Comparison of ENCODE assay signal across 7 mouse cellular contexts in genomic region chr17:31344172-31344801, GRCm38 (mm10). TPM values are rescaled to one million over a fixed set of nuclear protein-coding genes. Genes with fewer than 3 reads are reported as not detected.
DNase-seq lines count a peak whose midpoint lies in the region; ATAC-seq and TF ChIP-seq lines count a peak whose summit lies in the region.

No protein-coding gene starts in this region.

- peak; percentile 82 to 85 for DNase-seq in CD8-positive naive resting alpha-beta T cell, adult 2 months (ENCODE audit: low read depth in 2 of 2, low spot score in 2 of 2)
- DNase-seq in Patski (ENCODE audit: low read depth, low spot score) = no peak
- peak; percentile 86 to 88 for DNase-seq in cerebellum, postnatal 10 days
- peak; percentile 46 to 73 for DNase-seq in gastrocnemius, postnatal 4 days (ENCODE audit: low spot score in 2 of 2)
- DNase-seq in layer of hippocampus, adult 9-10 months (ENCODE audit: low spot score) = peak; percentile 61
- peak; percentile 88 for DNase-seq in lung, postnatal 36 days
- peak; percentile 49 to 70 for DNase-seq in spleen, adult 2 months (ENCODE audit: low read depth in 1 of 2, low spot score in 2 of 2)

- no peak overlapping the region for H3K4me3 ChIP-seq in spleen, adult 2 months (ENCODE audit: extremely low read depth, insufficient read depth, insufficient read length)

- H3K36me3 ChIP-seq in spleen, adult 2 months (ENCODE audit: control insufficient read depth, insufficient read depth, low read length) = peaks cover 18% of the 10 kb centered on the region

- TF ChIP-seq CTCF in Patski (IDR thresholded peaks at IDR 0.05) = peak; percentile 88
- TF ChIP-seq CTCF in spleen, adult 2 months (IDR thresholded peaks at IDR 0.05; ENCODE audit: extremely low read depth, insufficient read depth, insufficient read length, insufficient replicate concordance) = peak; percentile 82; the same call in 1 of the 2 replicates

- no peaks in the 10 kb centered on the region for H3K4me1 ChIP-seq in spleen, adult 2 months (ENCODE audit: control insufficient read depth, insufficient read depth, insufficient read length)

- in situ Hi-C loops in Patski (cut with MboI; ENCODE audit: low pct_unique_long_range_greater_than_20kb) = no loop called here

- CTCF ChIA-PET in Patski (lab: Charles Lee) = interaction anchor here (0.9 to 1.5 kb wide), 4 partner anchors 8 to 138 kb away, joined by 3 to 4 read pairs (median 3); no protein-coding TSS in a partner anchor

- H3K27ac ChIP-seq in spleen, adult 2 months (ENCODE audit: insufficient read depth, low read length) = no peak overlapping the region

- no peak for ATAC-seq in Patski

- POLR2A ChIA-PET in Patski (lab: Charles Lee) = no interaction called here

- WGBS in spleen, adult 2 months = 42% methylated on average over 5 of the region's 5 CpGs

- no peaks in the 10 kb centered on the region for H3K27me3 ChIP-seq in Patski
- no peaks in the 10 kb centered on the region for H3K27me3 ChIP-seq in spleen, adult 2 months (ENCODE audit: control insufficient read depth, insufficient read depth, low read length)

- TF ChIP-seq POLR2A in spleen, adult 2 months (IDR thresholded peaks at IDR 0.05; ENCODE audit: low read depth, low read length) = no peak

RNA-seq across cellular contexts. Expression of gene Pde9a, which starts 41.7 kb away (rescaled TPM):
- polyA plus RNA-seq in Patski (2021) = not detected
- 1 to 10 TPM; 5.0 to 6.9 TPM for total RNA-seq in gastrocnemius, postnatal 4 days (2021)
- 0.77 and 1.3 TPM in 2 replicates for polyA plus RNA-seq in spleen, adult 2 months (2012; rRNA removed)

RNA-seq across cellular contexts. Expression of gene Slc37a1, which starts 57.7 kb away (rescaled TPM):
- polyA plus RNA-seq in Patski (2021) = 4.5 TPM
- total RNA-seq in gastrocnemius, postnatal 4 days (2021) = 1 to 10 TPM; 1.4 to 2.4 TPM
- polyA plus RNA-seq in spleen, adult 2 months (2012; rRNA removed) = 26.2 and 33.4 TPM in 2 replicates
